Mouse (Mus musculus) cerebellum, adult 2 months (tissue): Measurements from ENCODE around the gene Serf1. TPM values are rescaled to one million over a fixed set of nuclear protein-coding genes. Genes with fewer than 3 reads are reported as not detected.

Experiments
- polyA plus RNA-seq: library from polyadenylated mRNA; depleted of rRNA; stranded (reverse); fragments of >200 nt; gene quantifications from 2 replicates; pipeline ENCODE4 v1.2.3, GENCODE M21; 2012; rRNA removed

Serf1 gene
- polyA plus RNA-seq, 1 experiment: 30.4 TPM

Other genes with a start within 250 kb of the Serf1 start
- 5.3 and 6.0 TPM in 2 replicates for gene Cartpt, start 206.9 kb upstream of the Serf1 start, polyA plus RNA-seq
- 27.2 and 30.2 TPM in 2 replicates for gene Mccc2, start 92.4 kb upstream of the Serf1 start, polyA plus RNA-seq
- 14.7 and 16.6 TPM in 2 replicates for gene Bdp1, start 3.9 kb upstream of the Serf1 start, polyA plus RNA-seq
- 35.8 and 40.7 TPM in 2 replicates for gene Smn1, start 16.8 kb downstream of the Serf1 start, polyA plus RNA-seq
- 0.36 and 0.40 TPM in 2 replicates for gene Naip2, start 94.1 kb downstream of the Serf1 start, polyA plus RNA-seq
- 0.54 and 0.79 TPM in 2 replicates for gene Naip5, start 138.3 kb downstream of the Serf1 start, polyA plus RNA-seq
- 0.25 and 0.26 TPM in 2 replicates for gene Naip6, start 209.7 kb downstream of the Serf1 start, polyA plus RNA-seq